Mouse (Mus musculus) testis, adult 2 months (tissue): ENCODE results near the gene Wdr12.

Experiments
- CTCF ChIP-seq: fragments of 200-500 bp; IDR thresholded peaks from 2 replicates; pipeline ENCODE4 v1.5.1; 2012; ENCODE audit warnings: low read depth, mild to moderate bottlenecking, inconsistent platforms, low read length, moderate library complexity; ENCODE audit not compliant: control insufficient read depth, insufficient read depth, insufficient replicate concordance
- POLR2A ChIP-seq: fragments of 200-500 bp; IDR thresholded peaks from 2 replicates; pipeline ENCODE4 v1.6.1; 2012; ENCODE audit warnings: low read depth, mild to moderate bottlenecking, inconsistent platforms, low read length, moderate library complexity; ENCODE audit not compliant: control insufficient read depth

DNA sequence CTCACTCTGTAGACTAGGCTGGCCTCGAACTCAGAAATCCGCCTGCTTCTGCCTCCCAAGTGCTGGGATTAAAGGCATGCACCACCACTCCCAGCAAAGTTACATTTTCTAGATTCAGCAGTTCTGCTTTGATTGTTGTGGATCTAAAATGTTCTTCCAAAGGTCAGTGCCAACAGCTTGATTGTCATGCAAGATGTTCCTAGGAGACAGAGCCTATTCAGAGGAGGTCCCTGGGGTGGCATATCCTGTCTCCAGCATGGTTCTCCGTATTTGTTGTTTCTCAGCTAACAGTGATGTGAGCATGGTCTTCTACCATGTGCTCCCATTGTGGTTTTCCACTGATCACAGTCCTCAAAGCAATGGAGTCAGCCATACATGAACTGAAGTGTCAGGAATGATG lies 42.1 kb downstream of the Wdr12 start:
- TF ChIP-seq POLR2A (no peak), CTCF (no peak)
